Mouse (Mus musculus): Measurements from ENCODE around the gene Pbxip1.

DNA sequence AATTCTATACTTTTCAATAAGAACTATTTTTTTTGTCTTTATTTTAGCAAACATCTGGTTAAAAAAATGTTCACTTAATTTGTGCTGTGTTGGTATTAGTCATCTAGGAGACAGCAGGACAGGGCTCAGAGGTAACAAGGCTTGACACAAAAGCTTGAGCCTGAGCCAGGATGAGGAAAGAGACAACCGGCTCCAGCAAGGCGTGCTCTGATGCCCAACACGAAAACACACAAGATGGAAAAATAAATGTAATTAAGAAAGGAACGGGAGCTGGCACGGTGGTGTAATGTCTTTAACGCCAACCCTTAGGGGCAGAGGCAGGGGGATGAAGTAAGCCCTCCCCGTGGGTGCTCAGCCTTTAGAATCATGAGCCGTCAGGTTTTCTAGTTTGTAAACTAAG lies 49.6 kb downstream of the Pbxip1 start:
- TF ChIP-seq POLR2A (IDR thresholded peaks at IDR 0.05; ENCODE audit: low read depth, low read length) = no peak
- TF ChIP-seq CTCF (IDR thresholded peaks at IDR 0.05; ENCODE audit: extremely low read depth, insufficient read length, insufficient replicate concordance, low read depth, low read length) = no peak
